Mouse (Mus musculus) liver, embryonic 14.5 days (tissue): ENCODE measurements at regions not wholly inside any gene's neighbourhood (a gene's known extent, or its start where the extent isn't known, plus 50 kb on each side); places are given as distances from the start of the nearest gene placed in this dataset.

Source experiments
- CTCF ChIP-seq: IDR thresholded peaks from 2 replicates; pipeline ENCODE4 v1.5.1; 2016; ENCODE audit warnings: antibody characterized with exemption, low read depth, control low read depth
- EP300 ChIP-seq: IDR thresholded peaks from 2 replicates; pipeline ENCODE4 v1.6.1; 2016; ENCODE audit warnings: antibody characterized with exemption, low read depth

- TF ChIP-seq CTCF (no peak), EP300 (no peak)
These were observed 352.8 kb downstream of the Ptpru start for GRCm38 (mm10) chr4:131485126-131485825.
